8 mouse cellular contexts compared by ENCODE assay signal in genomic region chr10:128526366-128527356, GRCm38 (mm10). TPM values are rescaled to one million over a fixed set of nuclear protein-coding genes. Genes with fewer than 3 reads are reported as not detected.
A peak's percentile ranks its signal among the peaks of the same experiment; 100 is the strongest.
DNase-seq lines count a peak whose midpoint lies in the region; ATAC-seq and TF ChIP-seq lines count a peak whose summit lies in the region.

No protein-coding gene starts in this region.

- peak overlapping the region; percentile 64 for H3K4me3 ChIP-seq in forebrain, embryonic 14.5 days (ENCODE audit: low read depth, low read length)
- peak overlapping the region; percentile 87 for H3K4me3 ChIP-seq in liver, embryonic 13.5 days (replicated peaks)
- peak overlapping the region; percentile 90 for H3K4me3 ChIP-seq in stomach, postnatal 0 days (ENCODE audit: low read depth, low read length)

- no peak overlapping the region for H3K27ac ChIP-seq in forebrain, embryonic 14.5 days (ENCODE audit: low read depth, low read length)
- H3K27ac ChIP-seq in liver, embryonic 13.5 days, result peak overlapping the region; percentile 76
- H3K27ac ChIP-seq in stomach, postnatal 0 days (replicated peaks), result peak overlapping the region; percentile 63

- DNase-seq in 416B (ENCODE audit: low read depth), result peak; percentile 85
- no peak for DNase-seq in forebrain, embryonic 14.5 days (ENCODE audit: low spot score)
- no peak for DNase-seq in liver, embryonic 13.5 days
- no peak for DNase-seq in stomach, postnatal 0 days (ENCODE audit: low spot score)
- DNase-seq in adrenal gland, postnatal 25 days, result no peak
- DNase-seq in adrenal gland, adult 18-20 months (ENCODE audit: low spot score in 2 of 2), result no peak
- DNase-seq in right cerebral cortex, postnatal 36 days (ENCODE audit: low spot score in 2 of 2), result no peak

- 0 out of 2 replicates have a peak, but pooled peaks cover 7% of the 10 kb centered on the region for H3K27me3 ChIP-seq in forebrain, embryonic 14.5 days (replicated peaks; ENCODE audit: control insufficient read depth, insufficient read depth, low read length)
- 0 out of 2 replicates have a peak, but pooled peaks cover 3% of the 10 kb centered on the region for H3K27me3 ChIP-seq in liver, embryonic 13.5 days
- no peaks in the 10 kb centered on the region for H3K27me3 ChIP-seq in stomach, postnatal 0 days (ENCODE audit: control insufficient read depth, insufficient read depth, low read length)

- H3K36me3 ChIP-seq in forebrain, embryonic 14.5 days (ENCODE audit: control insufficient read depth, insufficient read depth, low read length), result no peaks in the 10 kb centered on the region
- H3K36me3 ChIP-seq in liver, embryonic 13.5 days, result peaks cover under 1% of the 10 kb centered on the region
- H3K36me3 ChIP-seq in stomach, postnatal 0 days (ENCODE audit: control insufficient read depth, insufficient read depth, low read length), result 0 out of 2 replicates have a peak, but pooled peaks cover 3% of the 10 kb centered on the region

- H3K4me1 ChIP-seq in forebrain, embryonic 14.5 days (ENCODE audit: control insufficient read depth, insufficient read depth, low read length), result peaks cover 7% of the 10 kb centered on the region; the same call in 1 of the 2 replicates
- H3K4me1 ChIP-seq in liver, embryonic 13.5 days (replicated peaks), result peaks cover 34% of the 10 kb centered on the region
- peaks cover 3% of the 10 kb centered on the region for H3K4me1 ChIP-seq in stomach, postnatal 0 days (replicated peaks; ENCODE audit: control insufficient read depth, insufficient read depth)

- peak; percentile 16 for ATAC-seq in CD4-positive, CD25-positive, alpha-beta regulatory T cell, adult 4 months
- no peak for ATAC-seq in forebrain, embryonic 14.5 days
- peak; percentile 25; the same call in 1 of the 2 replicates for ATAC-seq in liver, embryonic 13.5 days (ENCODE audit: low read depth)
- ATAC-seq in stomach, postnatal 0 days (ENCODE audit: low FRiP score, low TSS enrichment), result no peak

- H3K9me3 ChIP-seq in forebrain, embryonic 14.5 days (replicated peaks; ENCODE audit: control insufficient read depth, low read length), result no peaks in the 10 kb centered on the region
- H3K9me3 ChIP-seq in liver, embryonic 13.5 days (replicated peaks), result no peaks in the 10 kb centered on the region
- no peaks in the 10 kb centered on the region for H3K9me3 ChIP-seq in stomach, postnatal 0 days (ENCODE audit: control insufficient read depth, low read length)

- no peak for TF ChIP-seq EP300 in stomach, postnatal 0 days (optimal IDR thresholded peaks at IDR 0.05)

- no peak for TF ChIP-seq CTCF in stomach, postnatal 0 days (IDR thresholded peaks at IDR 0.05; ENCODE audit: low read depth)

- 31% methylated on average over 28 of the region's 28 CpGs for WGBS in forebrain, embryonic 14.5 days
- WGBS in liver, embryonic 13.5 days (ENCODE audit: insufficient replicate concordance), result 22% methylated on average over 28 of the region's 28 CpGs
- WGBS in stomach, postnatal 0 days, result 26% methylated on average over 28 of the region's 28 CpGs

- peak overlapping the region; percentile 71; the same call in 1 of the 2 replicates for H3K9ac ChIP-seq in forebrain, embryonic 14.5 days (ENCODE audit: low read length)
- peak overlapping the region; percentile 71 for H3K9ac ChIP-seq in liver, embryonic 13.5 days
- 0 out of 2 replicates have a peak overlapping the region, but pooled peaks have one; percentile 18 for H3K9ac ChIP-seq in stomach, postnatal 0 days (ENCODE audit: low read length)

- H3K4me2 ChIP-seq in forebrain, embryonic 14.5 days (ENCODE audit: low read length), result peak overlapping the region; percentile 100
- peak overlapping the region; percentile 100 for H3K4me2 ChIP-seq in liver, embryonic 13.5 days
- peak overlapping the region; percentile 95 for H3K4me2 ChIP-seq in stomach, postnatal 0 days (replicated peaks; ENCODE audit: low read depth)

RNA-seq across cellular contexts. Expression of gene Esyt1, which starts 1.0 kb away (rescaled TPM):
- 10 to 100 TPM; 68.4 to 84.4 TPM for polyA plus RNA-seq in CD4-positive, CD25-positive, alpha-beta regulatory T cell, adult 4 months (2017; shearing (Covaris generic))
- polyA plus RNA-seq in forebrain, embryonic 14.5 days (2014; fragmentation: Nextera tagmentation; extraction: Ambion mirVana), result 4.7 and 6.3 TPM in 2 replicates
- 9.9 and 10.6 TPM in 2 replicates for polyA plus RNA-seq in liver, embryonic 13.5 days (2015; fragmentation: Nextera tagmentation; extraction: Ambion mirVana)
- polyA plus RNA-seq in stomach, postnatal 0 days (2015; fragmentation: Nextera tagmentation; extraction: Ambion mirVana), result 15.0 and 15.1 TPM in 2 replicates
- total RNA-seq in adrenal gland, postnatal 25 days (2021), result 18.1 and 22.9 TPM in 2 replicates
- 10 to 100 TPM; 23.6 to 39.0 TPM for total RNA-seq in adrenal gland, adult 18-20 months (2021)

RNA-seq across cellular contexts. Expression of gene Zc3h10, which starts 20.9 kb away (rescaled TPM):
- polyA plus RNA-seq in CD4-positive, CD25-positive, alpha-beta regulatory T cell, adult 4 months (2017; shearing (Covaris generic)), result 10 to 100 TPM in 1 of 2 experiments, 1 to 10 TPM in 1; 9.2 to 11.8 TPM
- 16.2 and 18.2 TPM in 2 replicates for polyA plus RNA-seq in forebrain, embryonic 14.5 days (2014; fragmentation: Nextera tagmentation; extraction: Ambion mirVana)
- polyA plus RNA-seq in liver, embryonic 13.5 days (2015; fragmentation: Nextera tagmentation; extraction: Ambion mirVana), result 6.2 and 7.1 TPM in 2 replicates
- polyA plus RNA-seq in stomach, postnatal 0 days (2015; fragmentation: Nextera tagmentation; extraction: Ambion mirVana), result 7.8 and 8.5 TPM in 2 replicates
- total RNA-seq in adrenal gland, postnatal 25 days (2021), result 9.1 and 13.6 TPM in 2 replicates
- total RNA-seq in adrenal gland, adult 18-20 months (2021), result 10 to 100 TPM; 14.5 TPM

RNA-seq across cellular contexts. Expression of gene Rpl41, which starts 22.4 kb away (rescaled TPM):
- polyA plus RNA-seq in CD4-positive, CD25-positive, alpha-beta regulatory T cell, adult 4 months (2017; shearing (Covaris generic)), result 1,000 to 10,000 TPM; 4,848 to 7,095 TPM
- 2,276 and 3,259 TPM in 2 replicates for polyA plus RNA-seq in forebrain, embryonic 14.5 days (2014; fragmentation: Nextera tagmentation; extraction: Ambion mirVana)
- polyA plus RNA-seq in liver, embryonic 13.5 days (2015; fragmentation: Nextera tagmentation; extraction: Ambion mirVana), result 2,776 and 3,150 TPM in 2 replicates
- polyA plus RNA-seq in stomach, postnatal 0 days (2015; fragmentation: Nextera tagmentation; extraction: Ambion mirVana), result 3,550 and 3,693 TPM in 2 replicates
- total RNA-seq in adrenal gland, postnatal 25 days (2021), result 2,617 and 2,671 TPM in 2 replicates
- 1,000 to 10,000 TPM; 2,692 to 2,714 TPM for total RNA-seq in adrenal gland, adult 18-20 months (2021)

RNA-seq across cellular contexts. Expression of gene Myl6b, which starts 28.2 kb away (rescaled TPM):
- 1 to 10 TPM; 4.3 to 5.4 TPM for polyA plus RNA-seq in CD4-positive, CD25-positive, alpha-beta regulatory T cell, adult 4 months (2017; shearing (Covaris generic))
- polyA plus RNA-seq in forebrain, embryonic 14.5 days (2014; fragmentation: Nextera tagmentation; extraction: Ambion mirVana), result 4.6 and 5.8 TPM in 2 replicates
- 1.2 and 1.3 TPM in 2 replicates for polyA plus RNA-seq in liver, embryonic 13.5 days (2015; fragmentation: Nextera tagmentation; extraction: Ambion mirVana)
- 2.2 and 2.6 TPM in 2 replicates for polyA plus RNA-seq in stomach, postnatal 0 days (2015; fragmentation: Nextera tagmentation; extraction: Ambion mirVana)
- 5.0 and 6.9 TPM in 2 replicates for total RNA-seq in adrenal gland, postnatal 25 days (2021)
- total RNA-seq in adrenal gland, adult 18-20 months (2021), result 10 to 100 TPM in 1 of 2 experiments, 1 to 10 TPM in 1; 5.3 to 11.6 TPM

RNA-seq across cellular contexts. Expression of gene Myl6, which starts 32.7 kb away (rescaled TPM):
- 100 to 1,000 TPM; 937 to 954 TPM for polyA plus RNA-seq in CD4-positive, CD25-positive, alpha-beta regulatory T cell, adult 4 months (2017; shearing (Covaris generic))
- 732 and 818 TPM in 2 replicates for polyA plus RNA-seq in forebrain, embryonic 14.5 days (2014; fragmentation: Nextera tagmentation; extraction: Ambion mirVana)
- 498 and 524 TPM in 2 replicates for polyA plus RNA-seq in liver, embryonic 13.5 days (2015; fragmentation: Nextera tagmentation; extraction: Ambion mirVana)
- 2,935 and 3,187 TPM in 2 replicates for polyA plus RNA-seq in stomach, postnatal 0 days (2015; fragmentation: Nextera tagmentation; extraction: Ambion mirVana)
- 791 and 820 TPM in 2 replicates for total RNA-seq in adrenal gland, postnatal 25 days (2021)
- 100 to 1,000 TPM; 816 to 933 TPM for total RNA-seq in adrenal gland, adult 18-20 months (2021)

Comparison
In these comparisons a context has a peak if more than half of its experiments do, and no peak if none do; other contexts are left out.
1. ATAC-seq: peak in CD4-positive, CD25-positive, alpha-beta regulatory T cell, adult 4 months (single experiment) and liver, embryonic 13.5 days (single experiment); none in forebrain, embryonic 14.5 days (single experiment) and stomach, postnatal 0 days (single experiment).
2. H3K9ac ChIP-seq: peak in every context shown above with its lines; median percentile 71 in forebrain, embryonic 14.5 days; 71 in liver, embryonic 13.5 days; 18 in stomach, postnatal 0 days.
3. Peak in every context shown above with its lines, with median percentiles within 50 percentile points of each other: H3K4me2 ChIP-seq and H3K4me3 ChIP-seq.